Mouse (Mus musculus) heart, postnatal 0 days (tissue): ENCODE measurements around the gene Car5a.

ENCODE experiments used
- CTCF ChIP-seq: IDR thresholded peaks from 2 replicates; pipeline ENCODE4 v1.5.1; 2016; ENCODE audit warnings: antibody characterized with exemption, control low read depth, low read depth
- EP300 ChIP-seq: IDR thresholded peaks from 2 replicates; pipeline ENCODE4 v1.6.1; 2016; ENCODE audit warnings: antibody characterized with exemption, low read depth

DNA sequence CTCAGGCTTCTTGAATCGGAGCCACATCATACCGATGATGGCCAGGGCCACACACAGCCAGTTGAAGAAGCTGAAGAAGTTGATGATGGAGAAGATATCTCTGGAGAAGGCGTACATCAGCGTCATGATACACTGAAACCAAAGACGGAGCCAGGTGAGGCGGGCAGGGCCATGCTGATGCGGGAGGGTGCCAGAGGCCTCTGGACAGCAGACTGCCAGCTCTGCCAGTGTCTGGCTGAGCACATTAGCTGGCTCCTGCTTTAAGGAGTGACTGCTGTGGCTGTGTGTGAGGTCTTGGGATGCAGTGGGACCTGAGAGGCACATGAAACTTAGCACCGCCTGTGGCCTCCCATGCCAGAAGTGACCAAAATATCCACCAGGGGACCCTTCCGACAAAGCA, 59.7 kb downstream of the Car5a start:
- TF ChIP-seq CTCF, result no peak
- no peak for TF ChIP-seq EP300
